Mouse (Mus musculus): ENCODE measurements around the gene Idh2. TPM values are rescaled to one million over a fixed set of nuclear protein-coding genes. Genes with fewer than 3 reads are reported as not detected.

Idh2 gene
- polyA plus RNA-seq, 1 experiment from 2014 or later, result 429 TPM

DNA sequence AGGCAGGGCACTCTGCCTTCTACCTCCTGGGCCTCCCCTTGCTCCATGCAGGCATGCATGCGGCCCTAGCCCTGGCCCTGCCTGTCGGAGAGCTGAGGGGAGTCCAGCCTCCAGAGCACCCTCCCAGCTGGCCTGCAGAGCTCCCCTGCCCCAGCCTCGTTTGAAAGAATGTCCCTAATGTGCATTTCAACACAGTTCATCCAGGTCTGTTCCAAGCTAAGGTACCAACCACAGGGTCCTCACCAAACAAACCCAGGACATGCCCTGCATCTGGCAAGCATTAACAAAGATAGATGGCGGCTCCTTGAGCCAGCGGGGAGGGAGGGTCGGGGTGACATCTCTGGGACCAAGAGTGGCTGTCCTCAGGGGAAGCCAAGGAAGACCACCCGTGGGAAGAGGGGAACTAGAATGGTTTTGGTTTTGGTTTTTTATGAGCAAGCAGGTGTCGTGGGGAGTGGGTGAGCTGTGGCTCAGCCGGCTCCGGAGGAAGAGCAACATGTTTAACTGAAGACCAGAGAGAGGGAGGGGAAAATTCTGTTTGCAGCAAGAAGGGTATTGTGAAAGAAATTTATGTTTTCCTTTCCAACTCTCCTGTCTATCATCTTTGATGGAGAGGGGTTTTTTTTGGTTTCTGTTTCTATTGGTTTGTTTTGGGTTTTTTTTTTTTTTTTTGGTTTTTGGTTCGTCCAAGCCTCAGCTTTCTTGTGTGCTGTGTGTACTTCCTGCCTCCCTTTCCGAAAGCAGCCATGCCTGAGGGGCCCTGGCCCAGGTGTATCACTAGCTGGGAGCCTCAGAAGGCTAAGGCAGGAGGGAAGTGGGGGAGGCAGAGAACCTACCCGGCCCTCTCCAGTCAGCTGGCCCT, 24.0 kb downstream of the Idh2 start:
- no peak for DNase-seq (ENCODE audit: low spot score)
- Histone ChIP-seq H3K4me3 (no peak overlapping the region), H3K4me1 (replicated peaks) (peaks cover 7% of the 10 kb centered on the region; the same call in 1 of the 2 replicates), H3K27ac (peak overlapping the region; percentile 45; the same call in 1 of the 2 replicates), H3K36me3 (peaks cover 100% of the 10 kb centered on the region), H3K9me3 (no peaks in the 10 kb centered on the region), H3K27me3 (ENCODE audit: insufficient read depth, poor library complexity, severe bottlenecking) (no peaks in the 10 kb centered on the region)
- 70% methylated on average over 13 of the region's 13 CpGs for WGBS

DNA sequence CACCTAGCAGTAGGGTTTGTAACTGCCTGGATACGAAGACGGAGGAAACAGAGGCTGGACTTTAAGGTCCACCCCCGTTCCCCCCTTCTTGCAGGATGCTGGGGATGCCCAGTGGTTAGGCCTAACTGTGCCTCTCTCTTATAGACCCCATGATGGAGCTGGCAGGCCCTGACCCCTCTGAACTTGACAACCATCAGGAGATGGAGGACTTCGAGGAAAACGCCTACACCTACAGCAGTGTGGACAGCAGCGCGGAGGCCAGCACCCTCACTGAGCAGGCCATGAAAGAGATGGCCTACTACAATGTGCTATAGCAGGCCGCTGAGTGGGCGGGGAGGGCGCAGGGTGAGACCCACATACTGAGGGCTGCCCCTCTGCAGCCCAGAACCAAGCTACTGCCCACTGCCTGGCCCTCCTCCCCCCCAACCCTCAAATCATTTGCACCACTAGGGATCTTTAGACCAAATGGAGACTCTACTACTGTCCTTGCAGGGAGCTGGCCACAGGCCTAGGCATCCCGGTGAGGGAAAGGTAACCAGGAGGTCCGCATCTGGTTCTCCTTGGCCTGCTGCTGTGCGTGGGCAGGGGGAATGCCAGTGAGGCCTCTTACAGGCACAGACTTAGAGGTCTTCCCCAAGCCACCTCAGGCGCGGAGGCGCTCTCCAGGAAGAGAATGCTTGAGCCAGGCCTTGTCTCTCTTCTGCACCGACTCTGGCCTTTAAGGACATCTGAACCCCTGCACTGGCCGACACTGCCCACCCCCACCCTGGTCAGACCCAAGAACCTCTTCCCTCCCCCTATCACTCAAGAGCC, 24.8 kb downstream of the Idh2 start:
- no peak overlapping the region for H3K4me3 ChIP-seq
- peak overlapping the region; percentile 45 for H3K27ac ChIP-seq
- H3K4me1 ChIP-seq (replicated peaks), result peaks cover 7% of the 10 kb centered on the region; the same call in 1 of the 2 replicates
- H3K36me3 ChIP-seq, result peaks cover 100% of the 10 kb centered on the region
- DNase-seq (ENCODE audit: low spot score), result peak; percentile 3
- H3K27me3 ChIP-seq (ENCODE audit: insufficient read depth, poor library complexity, severe bottlenecking), result no peaks in the 10 kb centered on the region
- 84% methylated on average over 18 of the region's 18 CpGs for WGBS
- H3K9me3 ChIP-seq, result no peaks in the 10 kb centered on the region

DNA sequence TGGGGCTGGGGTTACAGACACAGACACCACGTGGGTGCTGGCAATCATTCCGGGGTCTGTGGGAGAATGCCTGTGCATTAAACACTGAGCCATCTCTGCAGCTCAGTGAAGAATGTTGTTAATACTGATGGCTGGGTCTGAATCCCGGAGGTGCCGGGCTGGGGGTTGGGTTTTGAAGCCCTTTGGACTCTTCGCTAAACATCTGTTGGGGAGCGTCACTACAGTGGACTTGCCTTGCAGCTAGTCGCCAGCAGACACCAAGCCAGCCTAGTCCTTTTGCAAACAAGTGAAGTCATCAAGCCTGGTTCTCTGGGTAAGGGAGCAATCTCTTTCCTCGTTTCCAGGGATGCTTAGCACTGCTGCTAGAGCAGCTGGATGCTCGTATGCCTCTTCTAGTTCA, 27.0 kb downstream of the Idh2 start:
- Histone ChIP-seq H3K36me3 (peaks cover 100% of the 10 kb centered on the region), H3K27ac (no peak overlapping the region), H3K4me3 (no peak overlapping the region), H3K4me1 (replicated peaks) (peaks cover 7% of the 10 kb centered on the region; the same call in 1 of the 2 replicates), H3K27me3 (ENCODE audit: insufficient read depth, poor library complexity, severe bottlenecking) (no peaks in the 10 kb centered on the region), H3K9me3 (no peaks in the 10 kb centered on the region)
- WGBS, result 84% methylated on average over 9 of the region's 9 CpGs
- no peak for DNase-seq (ENCODE audit: low spot score)

DNA sequence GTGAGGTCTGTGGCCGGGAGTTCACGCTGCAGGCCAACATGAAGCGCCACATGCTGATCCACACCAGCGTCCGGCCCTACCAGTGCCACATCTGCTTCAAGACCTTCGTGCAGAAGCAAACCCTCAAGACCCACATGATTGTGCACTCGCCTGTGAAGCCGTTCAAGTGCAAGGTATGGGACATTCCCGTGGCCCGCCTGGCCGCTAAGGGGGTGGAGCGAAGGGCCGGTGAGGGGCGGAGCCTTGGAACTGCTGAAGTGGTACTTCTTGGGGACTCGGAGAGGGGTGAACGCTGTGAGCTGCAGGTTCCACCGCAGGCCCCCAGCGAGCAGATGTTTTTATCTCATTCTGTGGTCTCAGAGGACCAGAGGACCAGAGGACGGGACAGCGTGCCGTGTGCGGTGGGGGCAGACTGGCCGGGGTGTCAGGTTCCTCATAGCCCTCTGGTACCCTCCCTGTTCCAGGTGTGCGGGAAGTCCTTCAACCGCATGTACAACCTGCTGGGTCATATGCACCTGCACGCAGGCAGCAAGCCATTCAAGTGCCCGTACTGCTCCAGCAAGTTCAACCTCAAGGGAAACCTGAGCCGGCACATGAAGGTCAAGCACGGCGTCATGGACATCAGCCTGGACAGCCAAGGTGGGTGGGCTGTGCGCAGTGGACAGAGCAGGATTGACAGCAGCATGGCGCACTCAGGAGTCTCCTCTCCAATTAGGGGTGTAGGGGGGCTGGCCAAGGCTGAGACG, 29.0 kb downstream of the Idh2 start:
- peaks cover 7% of the 10 kb centered on the region; the same call in 1 of the 2 replicates for H3K4me1 ChIP-seq (replicated peaks)
- no peaks in the 10 kb centered on the region for H3K27me3 ChIP-seq (ENCODE audit: insufficient read depth, poor library complexity, severe bottlenecking)
- H3K27ac ChIP-seq, result no peak overlapping the region
- H3K4me3 ChIP-seq, result no peak overlapping the region
- H3K9me3 ChIP-seq, result no peaks in the 10 kb centered on the region
- peaks cover 100% of the 10 kb centered on the region for H3K36me3 ChIP-seq
- WGBS, result 87% methylated on average over 33 of the region's 33 CpGs
- peak; percentile 11 for DNase-seq (ENCODE audit: low spot score)

DNA sequence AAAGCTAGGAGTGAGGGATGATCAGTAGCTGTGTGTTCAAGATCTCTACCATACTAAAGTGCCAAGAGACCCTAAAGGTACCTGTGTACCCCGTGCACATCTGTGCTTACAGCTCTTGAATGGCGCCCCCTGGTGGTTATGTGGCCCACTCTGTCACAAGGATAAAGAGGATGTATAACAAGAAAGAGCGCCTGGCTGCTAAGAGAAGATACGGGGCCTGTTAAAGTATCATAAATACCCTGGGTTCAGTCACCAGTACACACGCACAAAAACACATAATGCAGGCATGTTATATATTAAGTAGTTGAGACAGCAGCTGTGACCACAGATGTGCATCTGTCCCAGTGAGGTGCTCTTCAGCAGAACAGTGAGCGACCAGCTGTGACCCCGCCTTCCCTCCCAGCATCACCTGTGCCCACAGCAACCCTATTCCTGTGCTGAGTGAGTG, 30.7 kb downstream of the Idh2 start:
- Histone ChIP-seq H3K4me3 (no peak overlapping the region), H3K27me3 (ENCODE audit: insufficient read depth, poor library complexity, severe bottlenecking) (no peaks in the 10 kb centered on the region), H3K27ac (no peak overlapping the region), H3K4me1 (replicated peaks) (peaks cover 5% of the 10 kb centered on the region; the same call in 1 of the 2 replicates), H3K9me3 (no peaks in the 10 kb centered on the region), H3K36me3 (peaks cover 89% of the 10 kb centered on the region)
- DNase-seq (ENCODE audit: low spot score), result peak; percentile 72
- 70% methylated on average over 7 of the region's 7 CpGs for WGBS

DNA sequence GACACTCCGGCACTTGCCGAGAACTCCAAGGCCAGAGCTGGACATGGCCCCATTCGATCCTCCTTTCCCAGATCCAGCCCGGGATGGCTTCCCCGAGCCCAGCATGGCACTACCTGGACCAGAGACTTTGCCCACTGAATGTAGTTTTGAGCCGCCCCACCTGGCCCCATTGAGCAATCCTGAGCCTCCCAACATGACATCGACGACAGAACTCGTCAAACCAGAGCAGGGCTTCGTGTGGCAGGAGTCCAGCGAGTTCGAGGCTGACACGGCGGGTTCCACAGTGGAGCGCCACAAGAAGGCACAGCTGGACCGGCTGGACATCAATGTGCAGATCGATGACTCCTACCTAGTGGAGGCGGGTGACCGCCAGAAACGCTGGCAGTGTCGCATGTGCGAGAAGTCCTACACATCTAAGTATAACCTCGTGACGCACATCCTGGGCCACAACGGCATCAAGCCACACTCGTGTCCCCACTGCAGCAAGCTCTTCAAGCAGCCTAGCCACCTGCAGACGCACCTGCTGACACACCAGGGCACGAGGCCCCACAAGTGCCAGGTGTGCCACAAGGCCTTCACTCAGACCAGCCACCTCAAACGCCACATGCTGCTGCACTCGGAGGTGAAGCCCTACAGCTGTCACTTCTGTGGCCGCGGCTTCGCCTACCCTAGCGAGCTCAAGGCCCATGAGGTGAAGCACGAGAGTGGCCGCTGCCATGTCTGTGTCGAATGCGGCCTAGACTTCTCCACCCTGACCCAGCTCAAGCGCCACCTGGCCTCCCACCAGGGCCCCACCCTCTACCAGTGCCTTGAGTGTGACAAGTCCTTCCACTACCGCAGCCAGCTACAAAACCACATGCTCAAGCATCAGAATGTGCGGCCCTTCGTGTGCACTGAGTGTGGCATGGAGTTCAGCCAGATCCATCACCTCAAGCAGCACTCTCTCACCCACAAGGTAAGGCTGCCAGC, 33.3 kb downstream of the Idh2 start:
- H3K4me1 ChIP-seq (replicated peaks), result peaks cover 28% of the 10 kb centered on the region
- no peaks in the 10 kb centered on the region for H3K9me3 ChIP-seq
- WGBS, result 94% methylated on average over 42 of the region's 42 CpGs
- H3K27ac ChIP-seq, result no peak overlapping the region
- H3K4me3 ChIP-seq, result no peak overlapping the region
- H3K36me3 ChIP-seq, result peaks cover 63% of the 10 kb centered on the region
- DNase-seq (ENCODE audit: low spot score), result peak; percentile 3
- no peaks in the 10 kb centered on the region for H3K27me3 ChIP-seq (ENCODE audit: insufficient read depth, poor library complexity, severe bottlenecking)

DNA sequence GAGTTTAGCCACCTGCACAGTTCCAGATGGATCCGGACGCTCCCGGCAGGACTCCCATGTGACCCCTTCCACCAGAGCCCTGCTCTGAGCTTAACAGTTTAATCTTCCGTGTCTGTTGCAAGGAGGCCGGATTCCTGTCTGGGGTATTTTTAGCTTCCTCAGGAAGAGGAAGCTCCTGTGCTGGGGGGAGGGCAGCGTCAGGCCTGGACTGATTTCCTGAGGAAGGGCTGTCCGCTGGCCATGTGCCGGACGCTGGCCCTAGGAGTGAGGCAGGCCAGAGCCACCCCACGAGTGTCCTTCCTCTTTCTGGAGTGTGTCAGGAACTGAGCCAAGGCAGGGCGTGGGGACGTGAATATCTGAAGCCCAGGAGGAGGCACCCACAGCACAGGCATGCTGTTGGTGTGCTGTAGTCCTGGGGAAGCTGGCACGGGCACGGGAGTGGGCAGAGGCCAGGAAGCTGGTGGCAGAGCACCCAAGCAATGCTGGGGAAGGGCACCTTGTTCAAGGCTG, 36.3 kb downstream of the Idh2 start:
- Histone ChIP-seq H3K27ac (peak overlapping the region; percentile 78), H3K4me1 (replicated peaks) (peaks cover 58% of the 10 kb centered on the region), H3K9me3 (no peaks in the 10 kb centered on the region), H3K27me3 (ENCODE audit: insufficient read depth, poor library complexity, severe bottlenecking) (no peaks in the 10 kb centered on the region), H3K4me3 (0 out of 2 replicates have a peak overlapping the region, but pooled peaks have one; percentile 7), H3K36me3 (peaks cover 33% of the 10 kb centered on the region)
- peak; percentile 39 for DNase-seq (ENCODE audit: low spot score)
- 57% methylated on average over 14 of the region's 14 CpGs for WGBS

DNA sequence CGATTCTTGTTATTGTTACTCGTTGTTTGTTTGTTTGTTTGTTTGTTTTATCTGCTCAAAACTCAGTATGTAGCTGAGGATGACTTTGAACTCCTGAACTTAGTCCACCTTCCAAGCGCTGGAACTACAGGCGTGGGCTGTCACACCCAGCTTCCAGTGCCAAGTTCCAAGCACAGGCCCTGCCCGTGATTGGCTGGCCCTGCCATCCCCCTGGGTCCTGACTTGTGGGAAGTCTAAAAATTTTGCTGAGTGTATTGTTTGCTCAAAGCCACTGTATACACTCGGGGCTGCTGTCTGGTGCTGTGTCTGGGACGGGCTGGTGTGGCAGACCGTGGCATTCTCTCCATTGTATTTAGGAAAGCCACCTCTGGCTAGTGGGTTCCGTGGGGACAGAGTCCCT, 37.4 kb downstream of the Idh2 start:
- Histone ChIP-seq H3K27me3 (ENCODE audit: insufficient read depth, poor library complexity, severe bottlenecking) (no peaks in the 10 kb centered on the region), H3K36me3 (peaks cover 22% of the 10 kb centered on the region), H3K4me3 (no peak overlapping the region), H3K9me3 (no peaks in the 10 kb centered on the region), H3K27ac (peak overlapping the region; percentile 87), H3K4me1 (replicated peaks) (peaks cover 68% of the 10 kb centered on the region)
- no peak for DNase-seq (ENCODE audit: low spot score)
- 70% methylated on average over 9 of the region's 9 CpGs for WGBS

DNA sequence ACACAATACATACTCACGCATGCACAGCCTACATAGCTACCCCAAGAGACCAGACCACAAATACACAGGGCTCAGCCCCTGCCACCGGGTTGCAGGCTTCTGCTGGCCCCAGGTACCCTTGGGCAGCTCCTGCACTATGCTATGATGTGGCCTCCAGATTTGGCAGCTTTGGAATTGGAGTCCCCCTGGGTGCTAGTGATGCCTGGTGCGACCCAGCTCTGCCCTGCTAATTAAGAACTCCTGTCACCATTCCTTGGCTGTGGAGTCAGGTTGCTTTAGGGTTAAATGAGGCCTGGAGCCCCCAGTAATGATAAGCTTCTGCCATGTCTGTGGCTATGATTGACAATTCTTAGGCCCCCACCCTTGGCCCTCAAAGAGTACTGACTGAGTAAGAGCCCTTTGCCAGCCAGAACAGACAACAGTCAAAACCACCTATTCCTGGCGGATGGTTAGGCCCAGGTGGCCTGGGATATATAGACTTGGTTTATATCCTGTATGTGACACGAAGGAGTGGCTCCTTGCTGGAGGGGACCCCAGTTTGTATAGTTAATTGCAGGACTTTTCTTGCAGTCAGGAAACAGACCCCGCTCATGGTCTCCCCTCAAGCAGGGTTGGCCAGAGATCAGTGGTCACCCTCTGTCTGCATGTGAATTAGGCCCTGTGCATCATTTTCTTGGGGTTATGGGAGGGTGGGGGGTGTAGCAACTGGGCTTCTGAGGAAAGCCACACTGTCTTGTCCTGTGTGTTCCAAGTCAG, 38.1 kb downstream of the Idh2 start:
- Histone ChIP-seq H3K4me3 (peak overlapping the region; percentile 11; the same call in 1 of the 2 replicates), H3K9me3 (no peaks in the 10 kb centered on the region), H3K36me3 (peaks cover 16% of the 10 kb centered on the region), H3K4me1 (replicated peaks) (peaks cover 75% of the 10 kb centered on the region), H3K27me3 (ENCODE audit: insufficient read depth, poor library complexity, severe bottlenecking) (no peaks in the 10 kb centered on the region), H3K27ac (peak overlapping the region; percentile 87)
- DNase-seq (ENCODE audit: low spot score), result no peak
- WGBS, result 67% methylated on average over 6 of the region's 6 CpGs

DNA sequence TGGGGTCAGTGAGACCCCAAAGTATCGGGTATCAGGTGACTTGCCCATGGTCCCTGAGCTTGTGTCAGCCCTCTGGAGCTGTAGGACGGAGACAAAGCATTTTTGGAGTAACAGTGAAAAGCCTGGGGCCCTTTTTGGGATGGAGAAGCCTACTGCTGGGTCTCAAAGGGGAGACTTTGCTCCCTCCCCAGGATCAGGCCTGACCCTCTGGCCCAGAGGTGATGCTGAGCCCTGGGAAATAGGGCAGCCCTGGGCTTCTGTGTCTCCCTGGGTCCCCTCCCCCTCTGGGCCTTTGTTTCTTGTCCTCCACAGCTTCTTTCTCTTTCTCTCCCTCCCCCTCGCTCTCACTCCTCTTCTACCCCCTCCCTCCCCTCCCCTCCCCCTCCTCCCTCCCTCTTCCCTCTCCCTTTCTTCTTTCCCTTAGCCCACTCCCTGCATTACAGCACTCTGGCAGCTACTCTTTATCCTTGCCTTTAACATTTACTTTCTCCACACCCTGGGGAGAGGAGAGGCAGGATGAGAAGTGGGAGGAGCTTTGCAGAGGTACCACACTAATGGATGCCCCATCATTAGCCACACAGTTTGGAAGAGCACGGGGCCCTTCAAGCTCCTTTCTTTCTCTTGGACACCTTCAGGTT, 39.1 kb downstream of the Idh2 start:
- Histone ChIP-seq H3K27ac (peak overlapping the region; percentile 87), H3K4me3 (peak overlapping the region; percentile 11), H3K36me3 (peaks cover 5% of the 10 kb centered on the region), H3K4me1 (replicated peaks) (peaks cover 85% of the 10 kb centered on the region), H3K27me3 (ENCODE audit: insufficient read depth, poor library complexity, severe bottlenecking) (no peaks in the 10 kb centered on the region), H3K9me3 (no peaks in the 10 kb centered on the region)
- WGBS, result 11% methylated on average over 4 of the region's 4 CpGs
- DNase-seq (ENCODE audit: low spot score), result peak; percentile 63
